Mouse (Mus musculus) right cerebral cortex, adult 2 months (tissue): ENCODE data around the gene Ssbp2.

Source experiments
- DNase-seq, 2 experiments: peaks; one replicate each; pipeline ENCODE4 v3.0.0; 2021 to 2022; ENCODE audit warnings: low spot score in 2 of 2

Ssbp2 gene

GRCm38 (mm10) chr13:91459896-91460620 is at the start of gene Ssbp2:
Ssbp2 (plus strand) TSS chr13:91460283.
- DNase-seq: peak in 1 of 2 experiments; percentile 38

- DNase-seq: peak in 1 of 2 experiments; percentile 22
Observed at GRCm38 (mm10) chr13:91413752-91414503, 46.2 kb upstream of the Ssbp2 start.

GRCm38 (mm10) chr13:91415896-91416295 is 44.2 kb upstream of the Ssbp2 start:
- no peak for DNase-seq

- no peak for DNase-seq
Observed at GRCm38 (mm10) chr13:91416698-91417097, 43.4 kb upstream of the Ssbp2 start.

- DNase-seq: peak; percentile 43 to 53
Observed at GRCm38 (mm10) chr13:91421387-91421949, 38.6 kb upstream of the Ssbp2 start.

- no peak for DNase-seq
Observed at GRCm38 (mm10) chr13:91430867-91431266, 29.2 kb upstream of the Ssbp2 start.

GRCm38 (mm10) chr13:91431392-91432355 is 28.4 kb upstream of the Ssbp2 start:
- peak; percentile 20 to 23 for DNase-seq

- DNase-seq: peak; percentile 53 to 63
Observed at GRCm38 (mm10) chr13:91433021-91433420, 27.1 kb upstream of the Ssbp2 start.

- DNase-seq: no peak
Observed at GRCm38 (mm10) chr13:91437931-91438330, 22.2 kb upstream of the Ssbp2 start.

- no peak for DNase-seq
Observed at GRCm38 (mm10) chr13:91441476-91441875, 18.6 kb upstream of the Ssbp2 start.

GRCm38 (mm10) chr13:91446728-91447127 is 13.4 kb upstream of the Ssbp2 start:
- peak in 1 of 2 experiments; percentile 16 for DNase-seq

GRCm38 (mm10) chr13:91448936-91449335 is 11.1 kb upstream of the Ssbp2 start:
- DNase-seq: no peak

- no peak for DNase-seq
Observed at GRCm38 (mm10) chr13:91451405-91452166, 8.5 kb upstream of the Ssbp2 start.

GRCm38 (mm10) chr13:91452269-91452668 is 7.8 kb upstream of the Ssbp2 start:
- DNase-seq: no peak

GRCm38 (mm10) chr13:91453236-91453635 is 6.8 kb upstream of the Ssbp2 start:
- no peak for DNase-seq

GRCm38 (mm10) chr13:91456041-91456440 is 4.0 kb upstream of the Ssbp2 start:
- no peak for DNase-seq

- DNase-seq: no peak
Observed at GRCm38 (mm10) chr13:91456735-91457134, 3.3 kb upstream of the Ssbp2 start.

GRCm38 (mm10) chr13:91457974-91458373 is 2.1 kb upstream of the Ssbp2 start:
- no peak for DNase-seq

GRCm38 (mm10) chr13:91459489-91459888 is 594 bp upstream of the Ssbp2 start:
- DNase-seq: no peak

GRCm38 (mm10) chr13:91460621-91461284 is 670 bp downstream of the Ssbp2 start:
- DNase-seq: peak; percentile 98 to 99
